Mouse (Mus musculus): ENCODE results near the gene Gm10142.

GRCm38 (mm10) chr10:77685895-77686664 is 29.5 kb upstream of the Gm10142 start, which contains the start of gene Tspear:
- TF ChIP-seq POLR2A (IDR thresholded peaks at IDR 0.05; ENCODE audit: borderline replicate concordance, extremely low read depth, insufficient read depth, insufficient read length, poor library complexity, severe bottlenecking) (no peak), CTCF (IDR thresholded peaks at IDR 0.05; ENCODE audit: borderline replicate concordance, extremely low read depth, insufficient read depth, insufficient read length) (no peak)

Measured in brain, embryonic 14.5 days (tissue).